ENCODE assay signal across 10 mouse cellular contexts in genomic region chr3:51787945-51788344, GRCm38 (mm10).
DNase-seq lines count a peak whose midpoint lies in the region; ATAC-seq and TF ChIP-seq lines count a peak whose summit lies in the region.
"Had no signal": no experiment of that assay in that cellular context is flagged by ENCODE, and none has a peak within 500 bp of the region (broad histone marks: within the 10 kb centered on the region; RNA-seq: fewer than 3 reads in every experiment).

No protein-coding gene starts in this region.

- DNase-seq in cerebellum, adult 2 months, result no peak
- DNase-seq in cerebellum, adult 9-11 months, result no peak
- no peak for DNase-seq in layer of hippocampus, adult 2 months (ENCODE audit: low spot score in 2 of 2)
- no peak for DNase-seq in layer of hippocampus, adult 9-10 months (ENCODE audit: low spot score)
- DNase-seq in adrenal gland, postnatal 25 days, result no peak
- no peak for DNase-seq in spleen, adult 12 weeks (ENCODE audit: low spot score)
- DNase-seq: kidney, adult 8-10 months; right cerebral cortex, postnatal 4 days had no signal

- 98% methylated on average over 2 of the region's 2 CpGs for WGBS in cerebellum, adult 2 months
- whole genome bisulfite sequencing in hindbrain, embryonic 12.5 days, result 87% methylated on average over 2 of the region's 2 CpGs

- H3K79me2 ChIP-seq in myocyte (ENCODE audit: control insufficient read depth, insufficient read depth), result no peaks in the 10 kb centered on the region

- no peak overlapping the region for H3K4me2 ChIP-seq in hindbrain, embryonic 12.5 days (replicated peaks)
- H3K4me2 ChIP-seq in myocyte (ENCODE audit: low read depth), result peak overlapping the region; percentile 90

- no peaks in the 10 kb centered on the region for H3K9me3 ChIP-seq in hindbrain, embryonic 12.5 days (replicated peaks)

- no peak overlapping the region for H3K4me3 ChIP-seq in cerebellum, adult 2 months (replicated peaks; ENCODE audit: insufficient read depth, low read depth, low read length)
- no peak overlapping the region for H3K4me3 ChIP-seq in layer of hippocampus, adult 2 months
- no peak overlapping the region for H3K4me3 ChIP-seq in hindbrain, embryonic 12.5 days
- no peak overlapping the region for H3K4me3 ChIP-seq in myocyte

- H3K36me3 ChIP-seq in hindbrain, embryonic 12.5 days, result no peaks in the 10 kb centered on the region
- H3K36me3 ChIP-seq in myocyte (ENCODE audit: control insufficient read depth, insufficient read depth), result no peaks in the 10 kb centered on the region

- ATAC-seq in hindbrain, embryonic 12.5 days (ENCODE audit: low FRiP score), result no peak

- H3K9ac ChIP-seq in hindbrain, embryonic 12.5 days, result no peak overlapping the region

- TF ChIP-seq CTCF in cerebellum, adult 2 months (IDR thresholded peaks at IDR 0.05; ENCODE audit: borderline replicate concordance, insufficient read depth, low read depth, low read length), result 0 out of 2 replicates have a peak, but pooled peaks have one; percentile 4
- peak; percentile 53 for TF ChIP-seq CTCF in layer of hippocampus, adult 2 months (conservative IDR thresholded peaks at IDR 0.05)

- no peaks in the 10 kb centered on the region for H3K27me3 ChIP-seq in cerebellum, adult 2 months (ENCODE audit: control insufficient read depth, insufficient read depth, low read length)
- no peaks in the 10 kb centered on the region for H3K27me3 ChIP-seq in hindbrain, embryonic 12.5 days
- no peaks in the 10 kb centered on the region for H3K27me3 ChIP-seq in myocyte (ENCODE audit: control insufficient read depth, insufficient read depth, insufficient read length)

- H3K27ac ChIP-seq in cerebellum, adult 2 months (ENCODE audit: insufficient read depth, low read length), result no peak overlapping the region
- peak overlapping the region; percentile 89 for H3K27ac ChIP-seq in layer of hippocampus, adult 2 months
- H3K27ac ChIP-seq in hindbrain, embryonic 12.5 days, result peak overlapping the region; percentile 91

- TF ChIP-seq POLR2A in cerebellum, adult 2 months (IDR thresholded peaks at IDR 0.05; ENCODE audit: borderline replicate concordance, insufficient read depth, low read length), result no peak
- TF ChIP-seq POLR2A in myocyte (IDR thresholded peaks at IDR 0.05; ENCODE audit: insufficient read length, low read depth), result no peak

- peaks cover 5% of the 10 kb centered on the region for H3K4me1 ChIP-seq in cerebellum, adult 2 months (ENCODE audit: control insufficient read depth, insufficient read depth, low read length)
- peaks cover 46% of the 10 kb centered on the region for H3K4me1 ChIP-seq in hindbrain, embryonic 12.5 days

- no peak overlapping the region for H3ac ChIP-seq in myocyte (ENCODE audit: control insufficient read depth, insufficient read length)

TF ChIP-seq in myocyte, 11 proteins besides CTCF, POLR2A, EP300 and RAD21:
- TF ChIP-seq TCF3 (IDR thresholded peaks at IDR 0.05; ENCODE audit: insufficient read length, low read depth) (no peak), SRF (IDR thresholded peaks at IDR 0.05; ENCODE audit: control insufficient read depth, insufficient read length, low read depth) (no peak), TCF12 (IDR thresholded peaks at IDR 0.05; ENCODE audit: insufficient read depth, poor library complexity, severe bottlenecking) (no peak), E2F4 (IDR thresholded peaks at IDR 0.05; ENCODE audit: insufficient read depth) (no peak), POLR2AphosphoS2 (IDR thresholded peaks at IDR 0.05; ENCODE audit: insufficient read length, low read depth) (no peak), CEBPB (IDR thresholded peaks at IDR 0.05; ENCODE audit: insufficient read depth, poor library complexity, severe bottlenecking) (no peak), MAX (IDR thresholded peaks at IDR 0.05; ENCODE audit: low read depth) (no peak), REST (IDR thresholded peaks at IDR 0.05; ENCODE audit: insufficient read depth, insufficient read length) (no peak)
